Mouse (Mus musculus): ENCODE data around the gene Acsl6. TPM values are rescaled to one million over a fixed set of nuclear protein-coding genes. Genes with fewer than 3 reads are reported as not detected.

The Acsl6 gene
- total and polyA plus RNA-seq, 3 experiments = 2.8 to 7.9 TPM; not detected in 1

DNA sequence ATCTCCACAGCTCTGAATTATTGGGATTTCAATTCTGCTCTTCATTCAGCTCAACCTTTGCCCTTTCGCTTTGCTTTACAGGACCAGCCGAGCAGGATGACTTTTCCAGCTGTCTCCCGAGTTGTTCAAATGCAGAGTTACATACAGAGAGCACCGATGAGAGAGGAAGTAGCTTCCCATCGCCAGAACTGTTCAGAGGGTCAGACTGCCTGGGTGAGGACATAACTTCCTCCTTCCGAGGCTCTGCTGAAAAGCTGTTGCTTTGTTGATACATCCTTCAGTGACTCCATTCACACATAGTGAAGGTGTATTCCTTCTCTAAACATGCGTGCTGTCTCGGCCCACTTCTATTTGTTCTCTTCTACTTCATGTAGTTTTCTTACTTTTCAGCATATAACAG lies 86.8 kb downstream of the Acsl6 start:
- Histone ChIP-seq H3K27ac (ENCODE audit: control insufficient read depth, low read depth, low read length) (peak overlapping the region; percentile 32; the same call in 1 of the 2 replicates), H3K27me3 (ENCODE audit: control insufficient read depth in 1 of 2, insufficient read depth in 2 of 2, low read length in 2 of 2) (no peaks in the 10 kb centered on the region), H3K79me2 (ENCODE audit: control insufficient read depth, insufficient read depth, low read length, poor library complexity) (no peaks in the 10 kb centered on the region)

DNA sequence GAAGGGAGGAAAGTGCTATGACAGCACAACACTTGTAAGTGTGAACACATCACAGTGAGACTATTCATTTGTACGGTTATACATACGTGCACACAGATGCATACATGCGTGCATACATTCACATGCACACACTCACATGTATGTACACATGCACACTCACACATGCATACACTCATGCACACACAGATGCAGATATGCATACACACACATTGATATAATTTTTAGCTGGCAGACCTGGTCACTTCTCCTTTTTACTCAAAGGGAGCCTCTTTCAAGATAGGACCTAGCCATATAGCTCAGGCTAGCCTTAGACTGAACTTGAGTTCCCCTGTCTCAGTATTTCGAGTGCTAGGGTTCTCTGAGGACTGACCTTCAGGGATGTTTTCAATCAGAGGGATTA lies 87.7 kb downstream of the Acsl6 start:
- peak; percentile 59 for TF ChIP-seq GATA1 (IDR thresholded peaks at IDR 0.05; ENCODE audit: low read depth, low read length)
- TF ChIP-seq MXI1 (IDR thresholded peaks at IDR 0.05; ENCODE audit: low read depth, low read length) = peak; percentile 54; the same call in 1 of the 2 replicates
- TF ChIP-seq MAX (IDR thresholded peaks at IDR 0.05; ENCODE audit: low read length) = peak; percentile 61; the same call in 1 of the 2 replicates
- 0 out of 2 replicates have a peak, but pooled peaks have one; percentile 34 for TF ChIP-seq ZNF384 (IDR thresholded peaks at IDR 0.05; ENCODE audit: low read depth, low read length)
- TF ChIP-seq ETS1 (IDR thresholded peaks at IDR 0.05; ENCODE audit: low read depth, low read length) = peak; percentile 70
- TF ChIP-seq POLR2AphosphoS2 (IDR thresholded peaks at IDR 0.05; ENCODE audit: low read length) = no peak
- peak; percentile 67; the same call in 1 of the 2 replicates for TF ChIP-seq MYC (IDR thresholded peaks at IDR 0.05; ENCODE audit: low read depth, low read length)
- peak; percentile 30; the same call in 1 of the 2 replicates for TF ChIP-seq TCF12 (IDR thresholded peaks at IDR 0.05; ENCODE audit: low read depth, low read length)
- TF ChIP-seq HCFC1 (IDR thresholded peaks at IDR 0.05; ENCODE audit: low read depth, low read length) = 0 out of 2 replicates have a peak, but pooled peaks have one; percentile 33
- TF ChIP-seq EP300 (IDR thresholded peaks at IDR 0.05; ENCODE audit: low read depth in 1 of 2, low read length in 2 of 2) = peak; percentile 52 to 90; a peak in 3 of 4 replicates
- TF ChIP-seq SIN3A (IDR thresholded peaks at IDR 0.05; ENCODE audit: low read length) = peak; percentile 38; the same call in 1 of the 2 replicates
- TF ChIP-seq JUND (IDR thresholded peaks at IDR 0.05; ENCODE audit: low read depth, low read length) = 0 out of 2 replicates have a peak, but pooled peaks have one; percentile 35
- no peak for TF ChIP-seq USF1 (IDR thresholded peaks at IDR 0.05; ENCODE audit: low read depth, low read length)
- TF ChIP-seq BHLHE40 (IDR thresholded peaks at IDR 0.05; ENCODE audit: borderline replicate concordance, low read depth, low read length) = peak; percentile 43; the same call in 1 of the 2 replicates
- no peak for TF ChIP-seq POLR2A (IDR thresholded peaks at IDR 0.05; ENCODE audit: control insufficient read depth in 1 of 2, insufficient read depth in 1 of 2, low read depth in 1 of 2, low read length in 2 of 2, poor library complexity in 1 of 2)
- no peak for TF ChIP-seq MAFK (IDR thresholded peaks at IDR 0.05; ENCODE audit: borderline replicate concordance, low read depth, low read length)
- no peak for TF ChIP-seq ZKSCAN1 (IDR thresholded peaks at IDR 0.05; ENCODE audit: low read depth, low read length)
- no peaks in the 10 kb centered on the region for H3K79me2 ChIP-seq (ENCODE audit: control insufficient read depth, insufficient read depth, low read length, poor library complexity)
- peaks cover 0 to 23% of the 10 kb centered on the region in 2 experiments; a peak in 2 of 4 replicates for H3K36me3 ChIP-seq (ENCODE audit: control insufficient read depth in 1 of 2, insufficient read depth in 2 of 2, low read length in 2 of 2)
- no peaks in the 10 kb centered on the region for H3K9me3 ChIP-seq (replicated peaks; ENCODE audit: insufficient read depth, low read length)
- H3K27me3 ChIP-seq (ENCODE audit: control insufficient read depth in 1 of 2, insufficient read depth in 2 of 2, low read length in 2 of 2) = no peaks in the 10 kb centered on the region
- H3K4me1 ChIP-seq (ENCODE audit: control insufficient read depth in 1 of 2, insufficient read depth in 2 of 2, low read length in 2 of 2) = peaks cover 10 to 25% of the 10 kb centered on the region in 2 experiments
- no peak overlapping the region for H3K9ac ChIP-seq (ENCODE audit: control insufficient read depth, low read depth, low read length, poor library complexity, severe bottlenecking)
- H3K27ac ChIP-seq (ENCODE audit: control insufficient read depth, low read depth, low read length) = no peak overlapping the region
- DNase-seq (ENCODE audit: low read depth, low spot score) = peak; percentile 82
- no peak overlapping the region for H3K4me3 ChIP-seq (ENCODE audit: control insufficient read depth in 1 of 2, insufficient read depth in 1 of 2, low read depth in 2 of 2, low read length in 2 of 2)

More for the DNA sequence above, 86.8 kb downstream of the Acsl6 start:
- Histone ChIP-seq H3K4me1 (ENCODE audit: control insufficient read depth in 1 of 2, insufficient read depth in 2 of 2, low read length in 2 of 2) (peaks cover 5 to 20% of the 10 kb centered on the region in 2 experiments; a peak in 3 of 4 replicates), H3K36me3 (ENCODE audit: control insufficient read depth in 1 of 2, insufficient read depth in 2 of 2, low read length in 2 of 2) (peaks cover 0 to 15% of the 10 kb centered on the region in 2 experiments; a peak in 2 of 4 replicates), H3K9me3 (replicated peaks; ENCODE audit: insufficient read depth, low read length) (no peaks in the 10 kb centered on the region), H3K9ac (ENCODE audit: control insufficient read depth, low read depth, low read length, poor library complexity, severe bottlenecking) (peak overlapping the region; percentile 49), H3K4me3 (ENCODE audit: control insufficient read depth in 1 of 2, insufficient read depth in 1 of 2, low read depth in 2 of 2, low read length in 2 of 2) (peak overlapping the region; percentile 30 to 38)
- 0 out of 2 replicates have a peak, but pooled peaks have one; percentile 2 for TF ChIP-seq ZC3H11A (IDR thresholded peaks at IDR 0.05; ENCODE audit: low read depth, low read length)
- peak; percentile 71 for TF ChIP-seq TBP (IDR thresholded peaks at IDR 0.05; ENCODE audit: low read depth, low read length)
- TF ChIP-seq EP300 (IDR thresholded peaks at IDR 0.05; ENCODE audit: low read depth in 1 of 2, low read length in 2 of 2) = peak in 1 of 2 experiments; percentile 69; a peak in 3 of 4 replicates
- TF ChIP-seq SMC3 (IDR thresholded peaks at IDR 0.05; ENCODE audit: low read depth, low read length) = 0 out of 2 replicates have a peak, but pooled peaks have one; percentile 9
- TF ChIP-seq E2F4 (IDR thresholded peaks at IDR 0.05; ENCODE audit: borderline replicate concordance, low read depth, low read length) = peak; percentile 44; the same call in 1 of the 2 replicates
- no peak for TF ChIP-seq TAL1 (IDR thresholded peaks at IDR 0.05; ENCODE audit: low read length)
- TF ChIP-seq SIN3A (IDR thresholded peaks at IDR 0.05; ENCODE audit: low read length) = peak; percentile 14; the same call in 1 of the 2 replicates
- TF ChIP-seq ZMIZ1 (IDR thresholded peaks at IDR 0.05; ENCODE audit: low read depth, low read length) = no peak
- DNase-seq (ENCODE audit: low read depth, low spot score) = peak; percentile 86
